Mouse (Mus musculus): ENCODE results near the gene Trim25. TPM values are rescaled to one million over a fixed set of nuclear protein-coding genes. Genes with fewer than 3 reads are reported as not detected.

The Trim25 gene
- total and polyA plus RNA-seq, 2 experiments from 2014 or later, result 7.8 to 16.1 TPM

DNA sequence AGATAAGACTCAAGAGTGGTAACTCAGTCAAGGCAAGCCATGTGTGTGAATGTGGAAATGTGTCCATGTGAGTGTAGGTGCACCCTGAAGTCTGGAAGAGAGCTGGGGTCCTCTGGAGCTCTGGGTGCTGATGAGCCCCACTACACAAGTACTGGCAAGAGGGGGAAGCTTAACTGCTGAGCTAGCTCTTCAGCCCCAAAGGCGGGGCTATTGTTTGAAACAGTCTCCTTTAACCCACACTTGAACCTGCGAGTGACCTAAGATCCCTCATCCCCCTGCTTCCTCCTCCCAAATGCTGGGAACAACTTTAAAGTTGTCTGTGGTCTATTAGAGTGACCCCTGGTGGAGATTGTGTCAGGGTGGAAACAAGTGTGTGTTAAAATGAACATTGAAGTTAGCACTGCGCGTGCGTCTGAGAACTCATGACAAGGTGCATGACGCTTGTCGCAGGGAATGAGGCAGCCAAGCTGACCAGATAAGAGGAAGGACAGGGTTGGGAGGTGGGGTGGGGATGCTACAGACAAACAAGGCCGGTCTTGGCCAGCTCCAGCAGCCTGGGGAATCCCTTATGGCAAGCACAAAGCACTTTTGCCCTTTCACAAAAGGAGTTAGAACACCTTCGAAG is 21.6 kb downstream of the Trim25 start:
- 52% methylated on average over 9 of the region's 9 CpGs for WGBS
- Histone ChIP-seq H3K27me3 (ENCODE audit: control insufficient read depth, insufficient read depth, low read length) (no peaks in the 10 kb centered on the region), H3K9ac (replicated peaks; ENCODE audit: low read depth, low read length) (no peak overlapping the region), H3K27ac (ENCODE audit: low read depth) (0 out of 2 replicates have a peak overlapping the region, but pooled peaks have one; percentile 22), H3K4me3 (ENCODE audit: low read depth, low read length) (no peak overlapping the region), H3K4me1 (ENCODE audit: control insufficient read depth, insufficient read depth) (peaks cover 15% of the 10 kb centered on the region; the same call in 1 of the 2 replicates), H3K36me3 (replicated peaks; ENCODE audit: control insufficient read depth, insufficient read depth, low read length) (peaks cover 45% of the 10 kb centered on the region), H3K4me2 (ENCODE audit: low read depth, low read length) (no peak overlapping the region), H3K9me3 (replicated peaks; ENCODE audit: control insufficient read depth, low read length) (no peaks in the 10 kb centered on the region)
- DNase-seq (ENCODE audit: low spot score), result peak; percentile 69
- ATAC-seq (ENCODE audit: insufficient read depth, low read depth), result peak; percentile 48
- TF ChIP-seq EP300 (IDR thresholded peaks at IDR 0.05; ENCODE audit: low read depth) (no peak), CTCF (IDR thresholded peaks at IDR 0.05; ENCODE audit: low read depth) (peak; percentile 69)

DNA sequence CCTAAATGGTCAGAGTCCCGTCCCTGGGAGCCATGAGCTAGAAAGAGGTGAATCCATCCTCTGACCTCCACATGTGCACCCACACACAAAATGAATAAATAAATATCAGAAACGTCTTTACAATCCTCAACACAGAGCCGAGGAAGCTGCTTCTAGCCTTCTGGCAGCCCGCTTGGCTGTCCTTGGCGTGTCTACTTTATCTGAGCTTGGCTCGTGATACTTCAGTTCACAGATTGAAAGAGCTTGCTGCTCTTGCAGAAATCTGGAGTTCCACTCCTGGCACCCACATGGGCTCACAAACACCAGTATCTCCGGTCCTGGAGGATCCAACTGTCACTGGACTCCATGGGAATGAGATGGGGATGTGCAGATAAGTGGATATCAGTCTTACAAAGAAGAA is 22.5 kb downstream of the Trim25 start:
- no peak for DNase-seq (ENCODE audit: low spot score)
- peaks cover 15% of the 10 kb centered on the region; the same call in 1 of the 2 replicates for H3K4me1 ChIP-seq (ENCODE audit: control insufficient read depth, insufficient read depth)
- H3K27ac ChIP-seq (ENCODE audit: low read depth), result peak overlapping the region; percentile 22; the same call in 1 of the 2 replicates
- no peak for ATAC-seq (ENCODE audit: insufficient read depth, low read depth)
- H3K4me3 ChIP-seq (ENCODE audit: low read depth, low read length), result no peak overlapping the region
- 34% methylated on average over 7 of the region's 7 CpGs for WGBS
- no peak overlapping the region for H3K4me2 ChIP-seq (ENCODE audit: low read depth, low read length)
- no peak for TF ChIP-seq CTCF (IDR thresholded peaks at IDR 0.05; ENCODE audit: low read depth)
- TF ChIP-seq EP300 (IDR thresholded peaks at IDR 0.05; ENCODE audit: low read depth), result no peak
- no peaks in the 10 kb centered on the region for H3K27me3 ChIP-seq (ENCODE audit: control insufficient read depth, insufficient read depth, low read length)
- H3K9me3 ChIP-seq (replicated peaks; ENCODE audit: control insufficient read depth, low read length), result no peaks in the 10 kb centered on the region
- H3K36me3 ChIP-seq (replicated peaks; ENCODE audit: control insufficient read depth, insufficient read depth, low read length), result peaks cover 36% of the 10 kb centered on the region
- H3K9ac ChIP-seq (replicated peaks; ENCODE audit: low read depth, low read length), result no peak overlapping the region

DNA sequence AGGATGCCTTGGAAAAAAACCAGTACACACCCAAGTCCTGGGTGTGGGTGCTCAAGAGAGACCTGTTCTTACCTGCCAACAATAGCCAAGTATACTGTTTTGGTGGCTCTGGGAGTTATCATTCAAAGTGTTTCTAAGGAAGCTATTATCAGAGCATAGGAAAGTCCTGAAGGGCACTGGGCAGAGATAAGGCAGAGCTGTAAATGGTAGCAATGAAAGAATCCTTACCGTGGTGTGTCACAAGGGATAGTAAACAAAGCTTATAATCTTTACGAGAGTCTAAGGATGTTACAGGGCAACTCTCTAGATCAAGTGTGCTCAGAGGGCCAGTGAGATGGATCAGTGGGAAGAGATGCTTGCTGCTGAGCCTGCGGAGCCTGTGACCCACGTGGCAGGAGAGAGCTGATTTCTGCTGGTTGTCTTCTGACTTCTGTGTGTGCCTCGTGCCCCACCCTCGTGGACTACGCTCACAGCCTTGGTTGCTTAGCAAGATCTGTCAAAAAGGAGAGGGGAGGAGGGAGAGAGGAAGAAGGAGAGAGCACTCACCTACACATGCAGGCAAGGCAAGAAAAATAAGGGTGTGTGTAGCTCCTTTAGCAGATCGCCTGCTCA is 23.1 kb downstream of the Trim25 start:
- Histone ChIP-seq H3K36me3 (replicated peaks; ENCODE audit: control insufficient read depth, insufficient read depth, low read length) (peaks cover 31% of the 10 kb centered on the region), H3K4me1 (ENCODE audit: control insufficient read depth, insufficient read depth) (peaks cover 15% of the 10 kb centered on the region; the same call in 1 of the 2 replicates), H3K9ac (replicated peaks; ENCODE audit: low read depth, low read length) (no peak overlapping the region), H3K4me2 (ENCODE audit: low read depth, low read length) (no peak overlapping the region), H3K9me3 (replicated peaks; ENCODE audit: control insufficient read depth, low read length) (no peaks in the 10 kb centered on the region), H3K27ac (ENCODE audit: low read depth) (no peak overlapping the region), H3K4me3 (ENCODE audit: low read depth, low read length) (no peak overlapping the region), H3K27me3 (ENCODE audit: control insufficient read depth, insufficient read depth, low read length) (no peaks in the 10 kb centered on the region)
- ATAC-seq (ENCODE audit: insufficient read depth, low read depth) (no peak), DNase-seq (ENCODE audit: low spot score) (no peak)
- TF ChIP-seq CTCF (IDR thresholded peaks at IDR 0.05; ENCODE audit: low read depth) (no peak), EP300 (IDR thresholded peaks at IDR 0.05; ENCODE audit: low read depth) (no peak)
- WGBS, result 44% methylated on average over 8 of the region's 8 CpGs

DNA sequence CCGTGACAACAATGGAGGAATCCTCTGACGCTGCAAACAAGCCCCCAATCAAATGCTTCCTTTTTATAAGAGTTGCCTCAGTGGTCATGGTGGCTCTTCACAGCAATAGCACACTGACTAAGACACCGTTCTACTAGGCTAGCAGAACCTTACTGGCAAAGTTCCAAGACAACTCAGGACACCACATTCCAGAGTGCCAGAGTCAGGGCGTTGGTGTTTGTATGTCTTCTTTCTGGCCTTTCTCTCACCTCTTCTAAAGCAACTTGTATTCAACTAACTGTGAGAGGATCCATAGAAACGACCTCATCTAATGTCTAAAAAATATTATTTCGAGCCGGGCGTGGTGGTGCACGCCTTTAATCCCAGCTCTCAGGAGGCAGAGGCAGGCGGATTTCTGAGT is 24.3 kb downstream of the Trim25 start:
- ATAC-seq (ENCODE audit: insufficient read depth, low read depth) (no peak), DNase-seq (ENCODE audit: low spot score) (no peak)
- Histone ChIP-seq H3K27ac (ENCODE audit: low read depth) (peak overlapping the region; percentile 63), H3K27me3 (ENCODE audit: control insufficient read depth, insufficient read depth, low read length) (no peaks in the 10 kb centered on the region), H3K9ac (replicated peaks; ENCODE audit: low read depth, low read length) (no peak overlapping the region), H3K4me1 (ENCODE audit: control insufficient read depth, insufficient read depth) (peaks cover 22% of the 10 kb centered on the region), H3K4me2 (ENCODE audit: low read depth, low read length) (no peak overlapping the region), H3K36me3 (replicated peaks; ENCODE audit: control insufficient read depth, insufficient read depth, low read length) (peaks cover 18% of the 10 kb centered on the region), H3K4me3 (ENCODE audit: low read depth, low read length) (no peak overlapping the region), H3K9me3 (replicated peaks; ENCODE audit: control insufficient read depth, low read length) (no peaks in the 10 kb centered on the region)
- WGBS, result 59% methylated on average over 10 of the region's 10 CpGs
- no peak for TF ChIP-seq EP300 (IDR thresholded peaks at IDR 0.05; ENCODE audit: low read depth)
- no peak for TF ChIP-seq CTCF (IDR thresholded peaks at IDR 0.05; ENCODE audit: low read depth)

DNA sequence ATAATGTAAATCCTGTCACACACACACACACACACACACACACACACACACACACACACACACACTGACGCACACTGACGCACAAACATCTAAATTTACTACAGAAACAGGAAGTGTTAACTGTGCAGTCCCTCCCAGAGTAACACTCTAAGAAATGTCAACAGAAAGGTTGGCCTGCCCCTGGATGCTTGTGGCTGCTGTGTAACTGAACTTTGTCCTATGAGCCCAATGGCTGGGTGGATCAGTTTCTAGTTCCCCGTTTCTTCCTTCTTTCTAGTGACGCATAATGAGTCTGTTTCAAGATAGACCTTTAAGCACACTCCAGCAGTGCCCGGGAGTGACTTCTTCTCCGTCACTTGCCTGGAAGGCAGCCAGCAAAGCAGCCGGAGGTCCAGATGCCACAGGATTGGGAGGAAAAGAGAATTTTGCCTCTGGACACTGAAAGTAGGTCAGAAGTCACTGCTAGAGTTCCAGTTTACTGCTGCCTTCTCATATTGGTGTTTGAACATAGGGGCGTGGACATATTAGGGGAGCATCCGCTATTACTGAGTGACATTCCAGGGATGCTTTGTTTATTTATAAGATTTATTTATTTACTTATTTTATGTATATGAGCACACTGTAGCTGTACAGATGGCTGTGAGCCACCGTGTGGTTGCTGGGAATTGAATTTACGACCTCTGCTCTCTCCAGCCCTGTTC is 25.2 kb downstream of the Trim25 start:
- TF ChIP-seq EP300 (IDR thresholded peaks at IDR 0.05; ENCODE audit: low read depth) (peak; percentile 69; the same call in 1 of the 2 replicates), CTCF (IDR thresholded peaks at IDR 0.05; ENCODE audit: low read depth) (no peak)
- peak; percentile 72 for DNase-seq (ENCODE audit: low spot score)
- Histone ChIP-seq H3K27ac (ENCODE audit: low read depth) (peak overlapping the region; percentile 63), H3K4me2 (ENCODE audit: low read depth, low read length) (peak overlapping the region; percentile 25; the same call in 1 of the 2 replicates), H3K4me3 (ENCODE audit: low read depth, low read length) (no peak overlapping the region), H3K9me3 (replicated peaks; ENCODE audit: control insufficient read depth, low read length) (no peaks in the 10 kb centered on the region), H3K4me1 (ENCODE audit: control insufficient read depth, insufficient read depth) (peaks cover 24% of the 10 kb centered on the region), H3K9ac (replicated peaks; ENCODE audit: low read depth, low read length) (no peak overlapping the region), H3K27me3 (ENCODE audit: control insufficient read depth, insufficient read depth, low read length) (no peaks in the 10 kb centered on the region), H3K36me3 (replicated peaks; ENCODE audit: control insufficient read depth, insufficient read depth, low read length) (peaks cover 12% of the 10 kb centered on the region; the same call in 1 of the 2 replicates)
- 28% methylated on average over 11 of the region's 11 CpGs for WGBS
- ATAC-seq (ENCODE audit: insufficient read depth, low read depth), result peak; percentile 60

Measured in heart, postnatal 0 days (tissue).